Mouse (Mus musculus): ENCODE measurements around the gene Zic4. TPM values are rescaled to one million over a fixed set of nuclear protein-coding genes. Genes with fewer than 3 reads are reported as not detected.
A peak's percentile ranks its signal among the peaks of the same experiment; 100 is the strongest.

The Zic4 gene
- total and polyA plus RNA-seq, 2 experiments from 2014 or later, result 33.5 to 73.4 TPM

DNA sequence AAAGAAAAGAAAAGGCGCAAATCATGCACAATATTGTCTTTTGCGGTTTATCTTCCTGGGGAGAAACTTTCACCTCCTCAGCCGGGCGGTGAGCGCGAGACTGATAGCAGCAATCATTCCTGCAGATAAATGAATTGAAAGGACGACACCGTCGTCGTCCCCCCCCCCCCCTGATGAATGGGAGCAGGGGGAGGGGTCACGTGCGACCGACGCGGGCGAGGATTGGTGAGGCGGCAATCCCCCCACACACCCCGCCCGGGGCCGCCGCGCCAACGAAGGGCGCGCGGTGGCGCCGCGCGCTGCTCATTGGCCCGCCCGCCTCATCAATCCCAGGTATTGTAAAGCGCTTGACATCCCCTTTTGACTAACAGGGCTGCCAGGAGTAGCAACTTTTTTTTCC, 3.5 kb downstream of the Zic4 start, which contains the start of gene Zic1:
Zic1 (minus strand) TSS at position 147 of the 400 bp plus-strand sequence.
- no peak for TF ChIP-seq CTCF (IDR thresholded peaks at IDR 0.05)
- H3K4me1 ChIP-seq (ENCODE audit: insufficient read depth, low read length), result no peaks in the 10 kb centered on the region
- H3K9ac ChIP-seq (replicated peaks; ENCODE audit: low read length, poor library complexity, severe bottlenecking), result peak within 1 kb of the TSS; percentile 64
- peak; percentile 95 for DNase-seq (ENCODE audit: low spot score)
- H3K4me3 ChIP-seq (ENCODE audit: low read depth, low read length), result peak within 1 kb of the TSS; percentile 49
- 0% methylated on average over 28 of the region's 33 CpGs for WGBS
- H3K9me3 ChIP-seq (ENCODE audit: low read length), result no peaks in the 10 kb centered on the region
- peak; percentile 88 for ATAC-seq (ENCODE audit: low FRiP score)
- H3K4me2 ChIP-seq (ENCODE audit: low read depth, low read length, poor library complexity, severe bottlenecking), result peak within 1 kb of the TSS; percentile 44
- H3K36me3 ChIP-seq (ENCODE audit: insufficient read depth, low read length), result no peaks in the 10 kb centered on the region
- H3K27ac ChIP-seq (ENCODE audit: low read depth, low read length), result peak within 1 kb of the TSS; percentile 81
- H3K27me3 ChIP-seq (ENCODE audit: insufficient read depth, low read length), result peaks cover 28% of the 10 kb centered on the region

DNA sequence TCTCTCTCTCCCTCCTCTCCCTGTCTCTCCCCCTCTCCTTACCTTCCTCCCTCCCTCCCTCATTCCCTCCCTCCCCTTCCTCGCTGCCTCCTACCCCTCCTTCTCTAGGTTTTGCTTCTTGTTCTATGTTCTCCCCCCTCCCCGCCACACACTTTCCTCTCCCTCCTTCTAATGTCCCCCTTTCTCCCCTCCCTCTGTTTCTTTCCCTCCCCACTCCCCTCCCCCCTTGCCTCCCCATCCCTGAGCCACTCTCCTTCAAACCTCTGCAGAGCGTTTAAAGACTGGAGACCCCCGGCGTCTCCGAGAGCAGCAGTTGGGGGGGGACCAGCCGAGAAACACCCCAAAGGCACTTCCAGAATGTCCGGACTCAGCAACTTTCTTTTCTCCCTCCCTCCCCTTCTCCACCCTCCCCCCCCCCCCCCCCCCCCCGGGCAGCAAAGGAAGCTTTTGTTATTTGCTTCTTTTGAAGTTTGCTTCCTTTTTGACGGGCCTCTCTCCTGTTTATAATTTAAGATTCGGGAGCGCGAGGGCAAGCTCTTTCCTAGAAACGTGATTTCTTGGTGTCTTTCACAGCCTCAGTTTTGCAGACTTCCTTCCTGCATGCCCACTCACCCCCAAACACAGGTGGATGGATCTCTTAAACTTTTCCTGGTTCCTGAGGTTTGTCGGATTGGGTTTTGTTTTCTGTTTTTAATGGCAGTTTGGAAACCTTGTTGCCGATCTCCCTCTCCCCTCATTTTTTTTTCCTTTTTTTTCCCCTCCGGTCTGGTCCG, 4.2 kb downstream of the Zic4 start:
- H3K4me1 ChIP-seq (ENCODE audit: insufficient read depth, low read length), result no peaks in the 10 kb centered on the region
- DNase-seq (ENCODE audit: low spot score), result peak; percentile 70
- H3K9me3 ChIP-seq (ENCODE audit: low read length), result no peaks in the 10 kb centered on the region
- H3K4me2 ChIP-seq (ENCODE audit: low read depth, low read length, poor library complexity, severe bottlenecking), result peak overlapping the region; percentile 31
- peak overlapping the region; percentile 20 for H3K4me3 ChIP-seq (ENCODE audit: low read depth, low read length)
- no peaks in the 10 kb centered on the region for H3K36me3 ChIP-seq (ENCODE audit: insufficient read depth, low read length)
- H3K27me3 ChIP-seq (ENCODE audit: insufficient read depth, low read length), result peaks cover 30% of the 10 kb centered on the region
- TF ChIP-seq CTCF (IDR thresholded peaks at IDR 0.05), result no peak
- H3K9ac ChIP-seq (replicated peaks; ENCODE audit: low read length, poor library complexity, severe bottlenecking), result peak overlapping the region; percentile 9; the same call in 1 of the 2 replicates
- ATAC-seq (ENCODE audit: low FRiP score), result 0 out of 2 replicates have a peak, but pooled peaks have one; percentile 28
- WGBS, result 1% methylated on average over 17 of the region's 18 CpGs
- peak overlapping the region; percentile 62; the same call in 1 of the 2 replicates for H3K27ac ChIP-seq (ENCODE audit: low read depth, low read length)

DNA sequence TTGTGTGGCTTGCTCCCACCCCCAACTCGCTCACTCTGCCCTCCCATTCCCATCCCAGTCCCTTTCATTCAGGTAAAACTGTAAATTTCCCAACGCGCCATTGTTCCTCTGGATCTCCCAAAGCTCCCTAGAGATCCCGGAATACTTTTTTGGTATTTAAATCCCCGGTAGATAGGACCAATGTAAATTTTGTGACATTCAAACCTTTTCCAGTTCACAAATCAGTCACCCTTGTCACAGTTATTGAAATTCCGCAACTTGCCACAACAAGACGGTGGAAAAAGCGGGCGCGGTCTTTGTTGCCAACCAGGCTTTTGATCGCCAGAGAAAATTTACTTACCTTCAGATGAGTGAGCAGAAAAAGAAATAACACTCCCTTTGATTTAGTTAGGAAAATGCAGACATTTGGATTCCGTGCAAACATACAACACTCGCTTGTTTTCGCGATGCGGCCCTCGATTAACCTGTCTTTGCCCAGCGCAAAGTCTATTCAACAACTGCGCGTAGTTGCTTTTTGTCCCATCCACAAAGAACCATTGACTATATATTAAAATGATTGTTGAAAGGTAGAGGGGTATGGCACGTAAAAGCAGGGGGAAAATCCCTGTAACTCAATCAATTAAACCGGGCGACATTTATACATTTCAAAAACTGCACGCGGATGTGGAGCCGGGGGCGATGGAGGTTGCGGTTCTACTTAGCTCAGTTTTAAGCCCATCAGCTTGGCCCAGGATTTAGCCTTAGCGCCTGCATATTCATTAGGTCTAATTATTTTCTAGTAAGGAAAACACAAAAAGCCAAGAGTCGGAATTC, 5.0 kb downstream of the Zic4 start:
- Histone ChIP-seq H3K4me1 (ENCODE audit: insufficient read depth, low read length) (no peaks in the 10 kb centered on the region), H3K36me3 (ENCODE audit: insufficient read depth, low read length) (no peaks in the 10 kb centered on the region), H3K27ac (ENCODE audit: low read depth, low read length) (peak overlapping the region; percentile 62), H3K4me2 (ENCODE audit: low read depth, low read length, poor library complexity, severe bottlenecking) (peak overlapping the region; percentile 31), H3K27me3 (ENCODE audit: insufficient read depth, low read length) (peaks cover 37% of the 10 kb centered on the region), H3K9me3 (ENCODE audit: low read length) (no peaks in the 10 kb centered on the region), H3K9ac (replicated peaks; ENCODE audit: low read length, poor library complexity, severe bottlenecking) (peak overlapping the region; percentile 9; the same call in 1 of the 2 replicates), H3K4me3 (ENCODE audit: low read depth, low read length) (peak overlapping the region; percentile 20)
- peak; percentile 36 for DNase-seq (ENCODE audit: low spot score)
- TF ChIP-seq CTCF (IDR thresholded peaks at IDR 0.05), result no peak
- WGBS, result 5% methylated on average over 30 of the region's 30 CpGs
- ATAC-seq (ENCODE audit: low FRiP score), result no peak

DNA sequence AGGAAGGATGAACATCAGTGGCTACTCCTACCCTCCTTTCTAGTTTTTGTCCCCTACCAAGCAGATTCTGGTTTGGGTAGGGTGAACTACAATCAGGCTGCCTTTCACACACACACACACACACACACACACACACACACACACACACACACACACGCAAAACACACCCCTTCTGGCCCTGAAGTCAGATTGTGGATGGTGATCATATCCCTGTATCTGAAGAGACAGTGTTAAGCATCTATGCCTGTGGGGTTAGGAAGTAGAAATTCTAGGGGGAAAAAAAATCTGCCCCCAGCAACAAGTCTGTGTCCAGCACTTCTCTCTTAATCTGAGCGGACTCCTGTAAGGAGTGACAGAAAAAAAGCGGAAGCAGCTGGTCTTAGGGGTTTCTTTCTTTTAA, 5.9 kb downstream of the Zic4 start:
- 27% methylated on average over 3 of the region's 3 CpGs for WGBS
- Histone ChIP-seq H3K27me3 (ENCODE audit: insufficient read depth, low read length) (peaks cover 44% of the 10 kb centered on the region), H3K9ac (replicated peaks; ENCODE audit: low read length, poor library complexity, severe bottlenecking) (no peak overlapping the region), H3K4me3 (ENCODE audit: low read depth, low read length) (no peak overlapping the region), H3K36me3 (ENCODE audit: insufficient read depth, low read length) (no peaks in the 10 kb centered on the region), H3K4me1 (ENCODE audit: insufficient read depth, low read length) (no peaks in the 10 kb centered on the region), H3K4me2 (ENCODE audit: low read depth, low read length, poor library complexity, severe bottlenecking) (0 out of 2 replicates have a peak overlapping the region, but pooled peaks have one; percentile 28), H3K9me3 (ENCODE audit: low read length) (no peaks in the 10 kb centered on the region), H3K27ac (ENCODE audit: low read depth, low read length) (peak overlapping the region; percentile 58)
- ATAC-seq (ENCODE audit: low FRiP score) (no peak), DNase-seq (ENCODE audit: low spot score) (peak; percentile 54)
- TF ChIP-seq CTCF (IDR thresholded peaks at IDR 0.05), result no peak

DNA sequence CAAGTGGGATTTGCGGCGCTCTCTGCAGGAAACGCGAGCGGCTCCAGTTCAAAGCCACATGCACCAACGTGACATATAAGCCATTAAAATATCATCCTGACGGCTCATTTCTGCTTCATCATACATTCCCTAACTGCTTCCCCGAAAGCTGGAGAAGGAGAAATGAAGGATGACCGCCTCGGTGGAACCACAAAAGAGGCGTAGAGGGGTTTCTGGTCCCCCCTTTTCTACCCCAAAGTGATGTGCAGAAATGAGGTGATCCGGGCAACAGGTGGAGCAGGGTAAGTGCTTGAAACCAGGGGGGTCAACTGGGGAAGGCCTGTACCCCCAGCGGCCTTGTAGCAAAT, 6.7 kb downstream of the Zic4 start:
- H3K27ac ChIP-seq (ENCODE audit: low read depth, low read length), result peak overlapping the region; percentile 33; the same call in 1 of the 2 replicates
- H3K4me2 ChIP-seq (ENCODE audit: low read depth, low read length, poor library complexity, severe bottlenecking), result peak overlapping the region; percentile 28
- peak overlapping the region; percentile 13; the same call in 1 of the 2 replicates for H3K4me3 ChIP-seq (ENCODE audit: low read depth, low read length)
- DNase-seq (ENCODE audit: low spot score) (peak; percentile 25), ATAC-seq (ENCODE audit: low FRiP score) (no peak)
- H3K9me3 ChIP-seq (ENCODE audit: low read length), result no peaks in the 10 kb centered on the region
- H3K27me3 ChIP-seq (ENCODE audit: insufficient read depth, low read length), result peaks cover 43% of the 10 kb centered on the region
- WGBS, result 13% methylated on average over 13 of the region's 13 CpGs
- H3K9ac ChIP-seq (replicated peaks; ENCODE audit: low read length, poor library complexity, severe bottlenecking), result 0 out of 2 replicates have a peak overlapping the region, but pooled peaks have one; percentile 25
- no peak for TF ChIP-seq CTCF (IDR thresholded peaks at IDR 0.05)
- no peaks in the 10 kb centered on the region for H3K4me1 ChIP-seq (ENCODE audit: insufficient read depth, low read length)
- H3K36me3 ChIP-seq (ENCODE audit: insufficient read depth, low read length), result no peaks in the 10 kb centered on the region

All from midbrain, postnatal 0 days (tissue).